Mouse (Mus musculus) lung, postnatal 14 days (tissue): ENCODE measurements around the gene Calhm5.
A peak's percentile ranks its signal among the peaks of the same experiment; 100 is the strongest.

ENCODE experiments used
- DNase-seq: peaks from one replicate; pipeline ENCODE4 v3.0.0; 2021

Gene Calhm5

DNA sequence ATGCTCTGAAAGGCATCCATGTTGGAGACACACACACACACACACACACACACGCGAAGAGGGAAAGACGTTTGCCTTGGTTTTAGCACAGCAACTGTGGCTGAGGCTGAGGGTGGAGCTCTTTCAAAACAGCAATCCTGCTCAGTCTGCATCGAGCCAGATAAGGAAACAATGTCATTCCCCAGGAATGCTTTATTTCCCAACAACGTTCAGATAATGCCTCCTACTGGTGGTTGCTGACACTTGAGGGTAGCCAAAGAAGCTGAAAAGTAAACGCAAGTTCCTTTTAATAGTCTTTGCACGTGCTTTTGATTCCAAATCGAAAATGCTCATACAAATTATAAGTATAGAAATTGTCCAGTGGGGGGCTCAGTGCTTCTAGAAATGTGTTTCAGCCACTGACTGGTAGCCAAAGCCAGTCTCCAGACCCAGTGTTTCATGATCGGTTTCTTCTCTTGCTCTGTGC is at the start of gene Calhm5:
Calhm5 (minus strand) TSS at position 102 of the 466 bp plus-strand sequence.
- peak; percentile 59 for DNase-seq

DNA sequence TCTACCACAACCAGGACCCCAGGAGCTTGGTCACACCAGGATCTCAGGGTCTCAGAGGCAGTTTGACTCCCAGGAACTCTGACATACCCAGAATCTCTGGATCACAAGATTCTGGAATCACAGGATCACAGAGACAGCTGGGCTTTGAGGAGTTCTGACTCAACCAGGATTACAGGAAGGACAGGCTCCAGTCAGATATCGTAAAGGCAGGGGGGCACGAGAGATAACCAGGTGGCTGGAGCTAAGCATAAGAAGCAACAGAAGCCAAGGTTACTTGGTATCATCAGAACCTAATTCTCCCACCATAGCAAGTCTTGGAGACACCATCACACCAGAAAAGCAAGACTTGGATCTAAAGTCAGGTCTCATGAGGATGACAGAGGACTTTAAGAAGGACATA is 45.4 kb upstream of the Calhm5 start:
- DNase-seq, result no peak

DNA sequence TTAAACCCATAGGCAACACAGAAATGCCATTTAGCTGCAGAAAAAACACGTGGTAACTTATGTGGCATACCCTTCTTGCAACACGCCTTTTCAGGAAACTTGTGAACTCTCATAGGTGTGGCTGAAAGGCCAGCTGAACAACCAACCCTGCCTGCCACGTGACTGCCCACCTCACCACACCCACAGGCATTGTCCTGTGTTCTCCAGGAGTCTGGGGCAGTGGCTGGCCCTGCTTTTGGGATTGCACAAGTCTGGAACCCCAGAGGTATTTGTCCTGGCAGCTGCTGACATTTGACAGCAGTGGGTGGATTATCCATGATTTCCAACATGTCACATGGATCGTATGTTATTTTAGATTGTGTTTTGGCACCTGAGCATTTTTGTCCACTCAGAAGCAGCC is 43.4 kb upstream of the Calhm5 start:
- DNase-seq, result no peak

DNA sequence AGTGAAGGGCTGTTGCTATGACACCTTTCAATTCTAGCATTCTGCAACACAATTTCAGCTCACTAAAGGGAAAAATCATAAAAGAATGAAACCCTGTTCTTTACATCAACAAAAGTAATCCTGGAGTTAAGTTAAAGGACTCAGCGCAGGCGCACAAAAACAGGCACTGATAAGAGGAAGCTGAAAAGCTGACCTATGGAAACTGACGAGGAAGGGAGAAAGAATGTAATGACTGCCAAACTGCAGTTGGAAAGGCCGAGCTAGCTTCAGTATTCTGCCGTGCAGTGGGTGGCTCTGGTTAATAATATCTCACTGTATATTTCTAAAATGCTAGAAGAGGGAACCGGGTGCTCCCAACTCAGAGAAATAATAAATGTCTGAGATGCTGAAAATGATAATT is 41.7 kb upstream of the Calhm5 start:
- no peak for DNase-seq

DNA sequence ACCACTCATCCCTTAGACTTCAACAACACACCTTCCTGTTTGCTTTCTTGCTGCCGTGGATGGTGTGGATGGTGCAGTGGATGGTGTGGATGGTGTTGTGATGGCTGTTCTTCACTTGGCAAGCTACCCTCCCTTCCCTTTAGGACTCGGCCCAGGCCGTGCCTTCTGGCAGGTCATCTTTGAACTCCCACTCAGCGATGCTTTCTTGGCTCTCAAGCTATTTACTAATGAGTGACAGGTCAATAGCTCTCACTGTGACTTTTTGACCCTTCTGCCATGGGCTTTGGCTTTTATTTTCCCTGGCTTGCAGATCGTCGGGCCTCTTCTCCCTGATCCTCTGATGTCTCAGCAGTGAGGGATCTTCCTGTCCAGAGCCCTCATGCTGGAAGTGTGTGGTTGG is 40.1 kb upstream of the Calhm5 start:
- DNase-seq, result no peak

DNA sequence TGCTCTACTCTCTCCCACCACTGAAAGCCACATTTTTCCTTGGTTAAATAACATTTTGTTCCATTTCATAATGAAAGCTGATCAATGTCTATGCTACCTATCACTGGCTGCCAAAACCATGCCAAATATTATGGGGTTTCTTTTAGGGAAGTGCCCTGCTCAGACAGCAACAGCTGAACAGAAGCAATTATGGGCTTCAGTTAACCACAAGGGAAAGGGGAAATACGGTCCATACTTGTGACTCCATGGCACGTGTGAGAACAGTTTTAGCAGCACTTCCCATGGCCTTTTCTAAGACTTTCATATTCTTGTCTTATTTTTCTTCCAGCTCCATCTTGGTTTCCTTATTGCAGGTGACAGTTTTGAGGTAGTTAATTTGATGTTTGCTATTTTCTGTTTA is 35.0 kb upstream of the Calhm5 start:
- no peak for DNase-seq

DNA sequence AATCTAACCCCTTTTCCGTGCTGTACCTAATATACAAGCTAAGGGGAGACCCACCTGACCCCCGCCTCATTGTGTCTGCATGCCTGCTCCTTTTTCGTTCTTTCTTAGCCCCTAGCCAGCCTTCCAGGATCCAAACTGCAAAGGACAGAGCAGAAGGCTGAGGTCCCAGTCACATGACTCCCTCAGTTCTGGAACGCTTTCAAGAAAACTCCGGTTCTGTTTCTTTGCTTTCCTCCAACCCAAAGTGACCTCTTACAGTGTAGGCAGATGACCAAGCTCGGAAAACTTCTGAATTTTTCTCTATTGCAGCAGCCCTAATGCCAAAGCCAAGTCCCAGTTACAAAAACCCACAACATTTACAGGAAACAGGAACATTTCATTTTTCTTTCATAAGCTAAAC is 32.1 kb upstream of the Calhm5 start:
- DNase-seq, result peak; percentile 31

DNA sequence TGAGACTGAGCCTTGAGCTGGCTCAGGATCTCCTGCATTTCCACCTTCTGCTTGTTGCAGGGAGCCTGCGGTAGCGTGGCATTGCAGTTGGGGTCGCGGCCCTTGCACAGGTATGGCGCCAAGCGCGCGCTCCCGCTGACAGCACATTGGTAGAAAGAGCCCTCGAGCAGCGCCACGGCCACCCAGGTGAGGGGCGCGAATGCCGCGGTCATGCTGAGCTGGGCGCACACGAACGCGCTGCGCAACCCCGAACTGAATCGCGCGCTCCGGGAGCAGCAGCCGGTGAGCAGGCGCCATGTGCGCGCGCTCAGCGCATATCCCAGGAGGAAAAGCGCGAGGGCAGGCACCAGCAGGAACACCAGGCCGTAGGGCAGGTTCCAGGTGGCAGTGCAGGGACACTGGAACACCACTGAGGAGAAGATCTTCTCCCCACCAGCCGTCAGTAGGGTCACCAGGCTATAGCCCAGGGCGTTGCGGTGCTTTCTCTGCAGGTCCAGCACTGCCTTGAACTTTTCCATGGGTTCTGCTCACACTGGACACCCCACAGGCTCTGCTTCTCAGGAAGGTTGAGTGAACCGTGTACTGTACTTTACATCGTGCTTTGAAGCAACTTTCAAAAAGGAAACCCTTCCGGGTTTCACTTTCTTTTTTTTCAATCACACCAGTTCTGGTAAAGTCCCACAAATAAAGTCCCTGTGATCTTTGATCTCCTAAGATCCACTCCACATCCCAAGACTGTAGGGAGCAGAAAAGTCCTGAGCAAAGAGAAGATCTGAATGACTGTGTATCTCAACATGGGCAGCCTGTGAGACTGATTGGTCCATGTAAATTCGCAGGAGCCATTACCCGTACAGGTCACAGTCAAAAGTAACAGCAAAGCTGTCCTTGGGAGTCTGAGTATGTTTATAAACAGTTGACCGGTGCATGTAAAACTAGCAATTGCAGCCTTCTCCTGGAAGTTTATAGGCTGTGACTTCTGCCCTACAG is 31.4 kb upstream of the Calhm5 start, which contains the start of gene Calhm6:
Calhm6 (minus strand) TSS at position 593 of the 987 bp plus-strand sequence.
- peak; percentile 28 for DNase-seq

DNA sequence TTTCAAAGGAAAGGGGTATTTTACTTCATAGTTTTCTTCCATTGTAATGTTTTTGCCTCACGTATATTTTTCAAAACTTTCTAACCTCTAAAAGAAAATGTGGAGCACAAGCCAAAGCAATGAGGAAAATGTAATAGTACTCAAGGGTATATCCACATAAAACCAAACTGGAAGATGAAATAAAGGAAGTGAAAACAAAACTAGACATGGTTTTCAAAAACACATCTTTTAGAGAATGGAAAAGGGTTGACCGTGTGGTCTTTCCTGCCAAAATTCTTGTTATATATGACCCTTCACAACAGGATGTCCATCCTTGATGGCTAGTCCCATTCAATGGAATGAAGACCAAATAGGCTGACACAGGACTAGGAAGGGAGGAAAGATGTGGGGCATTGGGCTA is 22.1 kb upstream of the Calhm5 start:
- no peak for DNase-seq

DNA sequence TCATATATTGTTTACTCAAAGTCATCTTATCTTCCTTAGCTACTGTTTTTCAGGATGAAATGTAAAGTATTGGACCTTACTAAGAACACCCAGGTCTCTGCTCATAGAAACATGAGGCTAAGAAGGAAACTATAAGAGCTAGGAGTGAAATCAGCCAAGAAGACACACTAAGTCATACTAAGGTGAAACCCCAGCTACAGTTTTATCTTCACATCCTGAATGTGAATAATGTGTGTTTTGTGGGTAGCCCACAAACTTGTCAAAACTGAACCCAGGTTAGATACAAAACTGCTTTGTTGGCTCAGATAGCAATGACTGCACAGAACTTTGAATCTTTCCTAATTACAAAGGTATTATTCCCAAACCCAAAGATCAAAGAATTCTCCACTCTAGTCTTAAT is 21.5 kb upstream of the Calhm5 start:
- no peak for DNase-seq

DNA sequence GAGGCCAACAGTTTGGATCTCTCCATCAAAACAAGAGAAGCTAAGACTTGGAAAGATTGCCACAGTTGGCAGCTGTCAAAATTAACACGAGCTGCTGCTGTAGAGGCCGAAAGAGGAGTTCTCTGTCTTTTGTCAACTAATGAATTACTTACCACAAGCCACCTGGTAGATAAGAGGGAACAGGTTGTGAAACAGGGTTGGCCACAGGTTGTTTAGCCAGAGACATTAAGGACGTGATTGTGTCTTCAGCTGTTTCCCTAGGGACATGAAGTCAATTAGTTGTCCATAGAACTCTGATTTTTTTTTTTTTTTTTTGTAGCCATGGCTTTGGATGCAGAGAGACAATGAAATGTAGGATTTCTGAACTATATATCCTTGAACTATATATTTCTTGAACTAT is 20.8 kb upstream of the Calhm5 start:
- DNase-seq, result no peak

DNA sequence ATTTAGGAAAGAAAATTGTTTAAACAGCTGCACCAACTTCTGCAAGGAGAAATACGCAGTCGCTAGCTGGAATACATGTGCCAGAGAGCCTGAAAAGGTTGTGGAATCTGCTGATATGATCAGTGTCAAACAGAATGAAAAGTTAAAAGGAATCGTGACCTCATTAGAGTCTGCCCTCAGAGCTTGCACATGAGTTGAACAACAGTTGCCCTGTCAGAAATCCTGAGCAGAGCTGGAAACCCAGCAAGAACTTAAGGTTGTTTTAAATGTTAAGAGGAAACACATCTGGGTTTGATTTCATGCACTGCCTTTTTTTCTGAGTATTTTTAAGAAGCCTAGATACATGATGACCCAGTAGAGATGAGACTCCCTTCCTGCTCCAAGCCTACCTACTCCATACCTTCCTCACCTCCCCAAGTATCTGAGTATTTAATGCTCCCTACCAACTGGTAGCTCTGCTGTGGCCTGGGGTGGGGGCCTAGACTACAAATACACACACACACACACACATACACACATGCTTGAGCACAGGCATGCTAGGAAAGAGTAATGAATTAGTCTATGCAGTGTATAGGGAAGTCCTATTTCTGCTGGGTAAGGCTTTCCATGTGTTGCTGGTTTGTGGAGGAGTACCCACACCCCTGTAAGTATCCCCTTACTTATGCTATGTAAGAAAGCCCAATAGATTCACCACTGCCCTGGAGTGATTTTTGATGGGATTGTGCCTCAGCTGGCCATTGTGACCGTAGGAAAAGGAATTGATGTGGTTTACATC is 15.8 kb upstream of the Calhm5 start:
- no peak for DNase-seq

DNA sequence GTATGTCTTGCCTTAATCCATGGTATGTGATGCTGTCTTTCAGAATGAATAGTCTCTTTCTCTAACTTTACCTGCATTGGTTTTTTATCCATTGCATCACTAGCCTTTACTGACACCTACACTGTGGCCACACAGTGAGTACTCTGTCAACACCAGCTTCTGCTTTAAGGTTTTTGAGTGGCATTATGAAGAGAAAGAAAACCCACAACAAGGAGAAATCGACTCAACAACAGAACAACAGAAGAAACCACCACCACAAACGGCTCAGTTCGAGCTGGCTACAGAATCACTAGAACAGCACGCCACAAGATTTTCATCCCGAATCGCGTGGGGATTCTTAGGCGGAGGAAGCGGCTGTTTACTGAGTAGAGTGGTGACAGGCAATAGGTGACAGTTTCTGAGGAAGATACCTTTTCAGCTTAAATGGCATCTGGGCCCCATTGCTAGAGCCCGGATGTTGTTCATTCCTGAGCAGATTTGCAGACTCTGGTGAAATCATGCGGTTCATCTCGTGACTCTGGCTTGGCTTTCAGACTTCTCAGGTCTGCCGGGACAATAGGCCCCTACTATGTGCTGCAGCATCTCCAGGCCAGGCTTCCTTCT is 14.6 kb upstream of the Calhm5 start:
- no peak for DNase-seq

DNA sequence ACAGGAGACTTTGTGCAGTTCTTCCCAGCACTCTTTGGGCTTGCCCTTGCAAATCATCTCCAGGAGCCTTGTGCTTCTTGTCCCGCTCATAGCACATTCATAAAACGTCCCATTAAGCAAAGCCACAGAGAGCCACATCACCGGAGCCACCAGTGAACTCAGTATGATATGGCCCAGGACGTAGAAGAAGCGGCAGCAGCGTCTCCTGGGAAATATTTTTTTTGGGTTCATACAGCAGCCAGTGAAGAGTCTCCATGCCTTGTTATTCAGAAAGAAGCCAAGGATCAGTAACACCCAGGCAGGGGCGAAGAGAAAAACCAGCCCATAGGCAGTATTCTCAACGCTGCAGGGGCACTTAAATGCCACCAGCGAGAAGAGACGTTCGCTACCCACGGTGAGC is 355 bp downstream of the Calhm5 start:
- no peak for DNase-seq

DNA sequence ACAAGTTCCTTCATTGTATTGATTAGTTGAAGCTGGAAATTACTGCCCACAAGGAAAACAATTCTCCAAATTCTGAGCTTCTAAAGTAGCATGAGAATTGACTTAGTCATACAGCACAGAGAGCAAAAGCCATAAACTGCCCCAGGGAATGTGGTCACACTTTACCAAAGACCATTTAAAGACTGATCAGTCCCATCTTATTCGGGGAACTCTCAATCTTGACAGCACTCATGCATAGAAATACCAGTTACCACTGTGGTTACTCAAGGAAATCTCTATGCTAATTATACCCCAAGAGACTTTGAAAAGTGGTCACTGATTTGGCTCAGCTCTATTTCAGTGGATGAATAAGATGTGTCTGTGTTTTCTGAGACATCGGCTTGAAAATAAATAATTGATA is 1.2 kb downstream of the Calhm5 start:
- no peak for DNase-seq

DNA sequence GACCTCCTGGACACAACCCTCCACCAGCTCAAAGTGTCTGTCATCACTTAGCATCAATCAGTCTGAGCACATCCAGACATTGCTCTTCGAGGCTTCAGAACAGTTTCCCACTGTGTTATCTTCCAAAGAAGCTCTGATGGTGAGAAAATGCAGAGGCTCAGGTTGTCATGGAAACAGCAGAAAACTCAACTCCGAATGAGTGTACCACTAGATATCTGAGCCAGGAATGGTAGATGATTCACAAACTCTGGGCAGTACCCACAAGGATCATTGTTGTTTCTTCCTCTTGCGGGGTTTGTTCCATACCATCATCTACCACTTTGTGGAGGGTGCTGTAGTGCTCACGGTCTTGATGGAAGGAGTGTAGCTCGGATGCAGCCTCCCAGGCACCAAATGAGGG is 4.4 kb downstream of the Calhm5 start:
- no peak for DNase-seq

DNA sequence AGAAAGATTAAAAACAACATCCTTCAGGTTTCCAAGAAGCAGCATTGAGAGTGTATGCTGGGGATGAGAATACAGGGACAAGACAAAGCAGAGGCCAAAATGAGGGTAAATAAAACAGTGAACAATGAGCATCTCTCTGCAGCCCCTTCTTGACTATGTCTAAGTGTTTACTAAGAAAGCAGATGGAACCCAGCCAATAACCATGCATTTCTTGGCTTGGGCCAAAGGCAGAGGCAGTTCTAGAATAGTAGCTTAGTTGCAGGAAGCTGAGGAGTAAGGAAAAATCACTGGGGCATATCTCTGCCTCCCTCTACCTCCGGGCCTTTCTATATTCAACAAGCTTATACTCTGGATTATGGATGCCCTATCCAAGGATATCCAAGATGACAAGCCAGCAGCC is 5.8 kb downstream of the Calhm5 start:
- DNase-seq, result no peak

DNA sequence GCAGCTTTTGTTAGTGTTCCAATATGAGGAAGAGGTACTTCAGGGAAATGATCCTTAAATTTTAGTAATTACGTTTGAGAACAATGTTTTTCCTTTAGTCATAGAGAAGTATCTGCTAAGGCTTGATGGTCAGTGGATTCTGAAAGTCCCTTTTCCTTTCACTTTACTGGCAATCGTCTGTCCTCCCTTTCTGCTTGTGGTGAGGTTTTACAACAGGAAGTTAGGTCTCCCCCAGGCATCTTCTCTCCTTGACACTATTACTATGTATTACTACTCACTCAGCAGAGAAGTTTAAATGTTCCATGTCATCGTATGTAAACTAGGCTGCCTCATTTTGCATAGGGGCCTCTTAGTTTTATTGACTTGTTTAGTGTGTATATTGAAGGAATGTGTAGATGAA is 6.8 kb downstream of the Calhm5 start:
- DNase-seq, result no peak

DNA sequence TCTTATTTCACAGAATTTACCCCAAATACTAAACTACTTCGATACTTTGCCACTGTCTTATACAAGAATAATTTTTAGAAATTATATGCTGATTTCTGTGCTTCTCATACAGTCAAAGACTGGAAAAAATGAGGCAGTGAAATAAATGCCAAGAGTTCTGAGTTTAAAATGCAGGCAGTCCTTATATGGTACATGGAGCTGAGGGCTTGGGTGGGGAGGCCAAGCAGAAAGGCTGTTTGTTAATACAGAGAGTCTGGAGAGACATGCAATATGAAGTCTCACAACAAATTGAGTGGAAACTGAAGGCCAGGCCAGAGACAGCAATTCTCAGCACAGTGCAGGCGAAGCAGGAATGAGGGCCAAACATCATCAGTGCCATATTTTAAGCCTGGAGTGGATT is 7.8 kb downstream of the Calhm5 start:
- DNase-seq, result no peak

DNA sequence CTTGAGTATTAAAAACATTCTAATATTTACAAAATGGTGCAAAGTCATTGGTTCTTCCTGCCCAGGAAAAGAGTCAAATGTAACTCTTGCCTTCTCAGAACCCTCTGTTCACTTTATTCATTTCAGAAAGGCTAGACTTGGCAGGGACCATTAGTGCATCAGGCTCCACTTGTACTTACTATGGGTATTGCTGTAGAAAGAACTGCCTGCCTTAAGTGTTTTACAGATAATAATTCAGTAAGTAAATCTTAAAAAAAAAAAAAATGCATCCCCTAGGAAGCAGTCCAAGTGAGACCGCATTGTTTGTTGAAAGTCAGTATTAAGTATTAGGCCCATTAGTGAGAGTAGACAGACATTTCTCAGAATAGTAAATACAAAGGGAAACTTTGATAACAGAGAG is 9.8 kb downstream of the Calhm5 start:
- DNase-seq, result no peak

DNA sequence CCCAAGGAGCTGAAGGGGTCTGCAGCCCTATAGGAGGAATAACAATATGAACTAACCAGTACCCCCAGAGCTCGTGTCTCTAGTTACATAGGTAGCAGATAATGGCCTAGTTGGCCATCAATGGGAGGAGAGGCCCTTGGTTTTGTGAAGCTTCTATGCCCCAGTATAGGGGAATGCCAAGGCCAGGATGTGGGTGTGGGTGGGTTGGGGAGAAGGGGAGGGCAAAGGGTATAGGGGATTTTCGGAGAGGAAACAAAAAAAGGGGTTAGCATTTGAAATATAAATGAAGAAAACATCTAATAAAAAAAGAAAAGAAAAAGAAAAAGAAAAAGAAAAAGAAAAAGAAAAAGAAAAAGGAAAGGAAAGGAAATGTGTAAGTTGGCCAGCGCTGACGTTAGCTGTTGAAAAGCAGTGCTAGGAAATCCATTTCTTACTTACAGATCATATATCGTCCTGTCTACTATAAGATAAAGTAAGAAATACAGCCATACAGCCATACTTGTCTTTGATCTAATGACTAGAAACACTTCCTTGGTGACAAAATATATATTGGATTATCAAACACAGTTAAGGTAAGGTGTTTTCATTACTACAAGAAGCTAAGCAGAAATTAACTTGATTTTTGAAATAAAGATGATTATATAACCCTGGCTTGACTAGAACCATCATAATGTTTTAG is 21.7 kb downstream of the Calhm5 start:
- no peak for DNase-seq

DNA sequence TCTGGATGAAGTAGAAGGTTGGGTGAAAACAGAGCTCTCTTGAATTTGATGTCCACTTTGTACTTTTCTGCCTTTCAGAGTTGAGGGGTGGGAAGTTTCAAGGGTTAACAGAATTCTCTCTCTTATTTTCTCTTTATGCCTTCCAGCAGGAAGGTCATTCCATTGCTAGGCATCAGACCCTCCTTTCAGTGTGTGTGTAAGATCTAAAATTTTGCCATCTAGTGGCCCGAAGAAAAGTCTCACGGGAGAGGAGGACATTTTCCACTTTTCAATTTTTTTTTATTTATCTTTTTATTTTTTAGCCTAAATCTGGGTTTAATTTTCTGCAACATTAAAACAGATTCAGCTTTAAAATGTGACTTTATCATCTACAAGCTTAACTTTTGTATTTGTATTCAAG is 24.7 kb downstream of the Calhm5 start:
- no peak for DNase-seq

DNA sequence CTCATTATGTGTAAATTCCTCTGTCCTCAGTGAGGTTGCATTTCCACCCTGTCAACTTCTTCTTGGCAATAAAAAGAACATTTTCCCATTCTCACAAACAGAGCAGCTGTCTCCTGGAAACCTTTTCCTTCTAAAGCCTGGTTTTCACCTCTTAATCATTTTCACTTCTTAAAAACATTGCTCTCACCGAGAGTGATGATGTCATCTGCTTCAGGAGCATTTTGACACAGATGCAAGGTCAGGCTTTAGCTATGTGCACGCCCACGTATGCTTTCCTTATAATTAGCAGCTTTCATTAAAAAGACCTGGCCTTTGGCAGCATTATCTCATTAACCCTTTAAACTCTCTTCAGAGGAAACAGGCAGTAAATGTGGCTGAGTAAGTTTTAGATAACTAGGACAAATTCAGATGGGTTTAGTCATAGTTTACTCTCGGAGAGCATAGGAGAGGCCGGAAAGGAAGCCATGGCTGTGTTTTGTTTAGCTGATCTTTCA is 25.3 kb downstream of the Calhm5 start:
- DNase-seq, result no peak
